Mouse (Mus musculus) ovary, postnatal 14 days (tissue): ENCODE data around the gene Ugt1a6b.
"Not testable (repeated sequence)": the region's sequence is repeated elsewhere in the genome, so short reads cannot be mapped to it uniquely, and the experiment has no call there.

Experiments used
- DNase-seq: peaks from one replicate; pipeline ENCODE4 v3.0.0; 2022; ENCODE audit warnings: low spot score

Gene Ugt1a6b

GRCm38 (mm10) chr1:88103019-88103418 is at the start of gene Ugt1a6b:
TSS of gene Ugt1a6b (plus strand) at chr1:88103252.
- DNase-seq, result not testable (repeated sequence)

DNA sequence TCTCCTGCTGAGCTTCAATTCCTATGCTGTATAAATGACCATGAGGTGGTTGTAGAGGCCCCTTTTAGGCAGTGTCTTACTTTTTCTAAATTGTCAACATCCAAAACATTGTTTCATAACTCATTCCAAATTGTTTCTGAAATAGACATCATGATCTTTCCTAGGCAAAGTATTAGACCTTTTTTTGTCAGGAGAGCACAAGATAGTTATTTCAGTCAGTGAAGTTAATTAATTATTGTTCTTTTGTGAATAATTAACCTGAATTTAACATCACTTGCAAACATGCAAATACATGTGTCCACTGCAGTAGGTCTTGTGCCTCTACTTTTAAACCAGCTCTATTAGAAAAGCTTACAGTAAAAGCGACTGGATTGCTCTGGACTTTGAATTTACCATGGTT is 48.0 kb upstream of the Ugt1a6b start, which contains the start of gene Ugt1a10:
TSS of gene Ugt1a10 (plus strand) at position 301 of the 400 bp plus-strand sequence.
- DNase-seq, result no peak

- not testable (repeated sequence) for DNase-seq
These were observed 36.5 kb upstream of the Ugt1a6b start for GRCm38 (mm10) chr1:88066472-88067102.

DNA sequence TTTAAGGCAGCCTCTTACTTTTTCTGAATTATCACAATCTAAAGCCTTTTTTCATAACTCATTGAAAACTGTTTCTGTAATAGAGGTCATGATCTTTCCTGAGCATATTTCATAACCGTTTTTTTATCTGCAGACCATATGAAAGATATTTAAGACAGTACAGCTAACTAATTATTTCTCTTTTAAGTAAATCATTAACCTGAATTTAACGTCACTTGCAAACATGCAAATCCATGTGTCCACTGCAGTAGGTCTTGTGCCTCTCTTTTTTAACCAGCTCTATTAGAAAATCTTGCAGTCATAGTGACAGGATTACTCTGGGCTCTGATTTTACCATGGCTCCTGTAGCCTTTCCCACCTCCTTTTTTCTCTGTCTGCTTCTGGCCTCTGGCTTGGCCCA is 32.6 kb upstream of the Ugt1a6b start, which contains the start of gene Ugt1a9:
TSS of gene Ugt1a9 (plus strand) at position 306 of the 400 bp plus-strand sequence.
- no peak for DNase-seq

DNA sequence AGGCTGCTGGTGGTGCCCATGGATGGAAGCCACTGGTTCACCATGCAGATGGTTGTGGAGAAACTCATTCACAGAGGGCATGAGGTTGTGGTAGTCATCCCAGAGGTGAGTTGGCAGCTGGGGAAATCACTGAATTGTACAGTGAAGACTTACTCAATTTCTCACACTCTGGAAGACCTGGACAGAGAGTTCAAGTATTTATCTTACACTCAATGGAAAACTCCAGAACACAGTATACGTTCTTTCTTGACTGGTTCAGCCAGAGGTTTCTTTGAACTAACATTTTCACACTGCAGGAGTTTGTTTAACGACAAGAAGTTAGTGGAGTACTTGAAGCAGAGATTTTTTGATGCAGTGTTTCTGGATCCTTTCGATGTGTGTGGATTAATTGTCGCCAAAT is 32.1 kb upstream of the Ugt1a6b start:
- DNase-seq, result no peak

DNA sequence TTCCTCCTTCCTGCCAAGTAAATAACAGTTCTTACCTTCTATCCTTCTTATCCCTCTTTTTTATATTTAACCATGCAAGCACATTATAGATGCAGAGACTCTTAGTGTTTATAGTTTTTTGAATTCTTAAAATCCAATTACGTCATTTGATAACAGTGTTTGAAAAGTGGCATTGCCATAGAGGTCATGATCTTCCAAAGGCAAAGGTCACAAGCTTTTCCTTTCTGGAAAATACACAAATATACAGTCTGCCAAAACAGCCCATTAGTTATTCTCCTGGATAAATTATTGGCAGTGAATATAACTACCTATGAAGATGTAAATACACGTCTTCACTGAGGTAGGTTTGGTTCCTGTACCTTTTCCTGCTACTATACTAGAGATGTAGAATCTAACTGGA is 28.6 kb upstream of the Ugt1a6b start:
- DNase-seq, result no peak

DNA sequence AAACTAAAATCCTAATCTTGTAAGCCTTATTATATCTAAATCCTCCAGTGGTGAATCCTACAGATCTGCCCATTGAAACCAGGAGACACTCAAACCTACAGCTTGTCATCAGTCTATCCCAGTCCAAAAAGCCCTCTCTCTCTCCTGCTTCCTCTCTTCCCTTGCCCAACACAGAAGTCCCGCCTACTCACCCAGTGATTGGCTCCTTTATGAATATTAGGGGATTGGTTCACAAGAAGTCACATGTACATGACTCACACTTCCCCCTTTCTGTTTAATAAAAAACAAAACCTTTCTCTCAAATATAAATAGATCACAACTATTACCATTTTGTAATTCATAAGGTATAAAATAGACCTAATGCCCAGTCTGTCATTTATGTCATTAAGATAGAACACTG is 25.9 kb upstream of the Ugt1a6b start:
- no peak for DNase-seq

DNA sequence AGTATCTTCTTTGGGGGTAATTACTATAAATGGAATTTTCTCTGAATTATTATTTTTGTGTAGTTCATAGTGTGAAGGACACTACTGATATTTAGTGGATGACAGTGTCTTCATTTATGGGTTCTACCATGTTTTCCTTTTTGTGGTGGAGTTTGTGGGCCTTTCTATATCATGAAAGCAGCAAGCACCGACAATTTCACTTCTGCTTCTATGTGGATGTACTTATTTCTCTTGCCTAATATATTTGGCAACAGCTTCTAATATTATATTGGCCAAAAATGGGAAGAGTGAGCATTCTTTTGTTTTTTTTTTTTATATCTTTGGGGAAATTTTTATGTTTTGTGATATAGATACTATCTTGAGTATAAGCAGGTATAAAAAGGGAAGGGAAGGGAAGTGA is 21.4 kb upstream of the Ugt1a6b start:
- DNase-seq, result no peak

GRCm38 (mm10) chr1:88086125-88086524 is 16.9 kb upstream of the Ugt1a6b start:
- DNase-seq, result no peak

- no peak for DNase-seq
These were observed 15.5 kb upstream of the Ugt1a6b start, which contains the start of gene Ugt1a8 for GRCm38 (mm10) chr1:88087513-88087912. TSS of gene Ugt1a8 (plus strand) at chr1:88087813.

GRCm38 (mm10) chr1:88092341-88092740 is 10.7 kb upstream of the Ugt1a6b start:
- DNase-seq, result no peak

DNA sequence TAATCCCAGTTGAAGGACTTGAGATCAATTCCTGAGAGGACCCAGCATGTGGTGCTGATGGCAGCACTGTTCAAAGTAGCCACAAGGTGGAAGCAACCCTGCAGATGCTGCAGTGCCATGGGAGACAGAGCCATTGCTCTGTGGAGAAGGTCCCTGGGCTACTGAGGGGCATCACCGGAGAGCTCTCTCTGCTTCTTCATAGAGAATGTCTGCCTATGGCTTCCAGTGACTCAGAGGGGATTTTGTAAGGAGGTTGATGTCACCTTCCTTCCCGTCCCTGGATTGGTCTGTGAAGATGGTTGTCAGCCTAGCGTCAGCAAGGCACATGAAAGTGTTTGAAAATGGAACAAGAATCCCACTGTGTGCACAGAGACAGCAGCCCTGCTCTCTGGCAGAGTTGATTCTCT is 8.8 kb upstream of the Ugt1a6b start:
- not testable (repeated sequence) for DNase-seq

GRCm38 (mm10) chr1:88094941-88095492 is 8.0 kb upstream of the Ugt1a6b start, which contains the start of gene Ugt1a7c:
TSS of gene Ugt1a7c (plus strand) at chr1:88095062.
- no peak for DNase-seq

DNA sequence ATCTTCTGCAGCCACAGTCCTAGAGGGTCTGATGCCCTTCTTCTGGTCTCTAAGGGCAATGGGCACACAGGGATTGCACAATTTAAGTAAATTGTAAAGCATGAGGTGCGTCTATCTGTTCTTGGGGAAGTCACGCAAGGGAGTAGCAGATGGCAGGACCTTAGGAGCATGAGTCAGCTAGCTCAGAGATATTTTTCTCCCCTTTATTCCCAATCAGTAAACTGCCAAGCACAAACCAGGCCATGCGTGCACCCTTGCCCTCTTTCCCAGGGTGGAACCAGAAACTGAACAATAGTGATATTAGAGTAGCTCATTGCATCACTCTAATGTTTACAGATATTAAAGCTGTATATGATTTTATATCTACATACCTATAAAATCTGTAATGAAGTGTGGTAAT is 4.5 kb upstream of the Ugt1a6b start:
- DNase-seq, result not testable (repeated sequence)

DNA sequence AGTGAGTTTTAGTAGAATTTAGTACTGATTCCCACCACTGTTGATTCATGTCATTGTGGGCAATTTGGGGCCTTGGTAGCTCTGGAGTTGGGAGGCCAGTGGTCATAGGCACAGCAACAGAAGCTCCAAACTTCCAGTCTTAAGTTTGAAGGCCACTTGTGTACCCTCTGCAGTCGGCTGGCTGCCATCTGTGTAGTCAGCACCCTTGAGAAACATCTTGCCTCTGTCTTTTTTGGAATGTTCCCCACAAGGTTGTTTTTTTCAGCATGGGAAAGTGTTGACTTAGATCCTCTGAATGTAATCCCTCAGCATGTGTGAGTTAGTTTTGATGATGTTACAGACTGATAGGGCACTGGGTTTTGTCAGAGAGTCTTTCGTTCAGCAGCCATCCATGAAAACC is 3.4 kb upstream of the Ugt1a6b start:
- not testable (repeated sequence) for DNase-seq

DNA sequence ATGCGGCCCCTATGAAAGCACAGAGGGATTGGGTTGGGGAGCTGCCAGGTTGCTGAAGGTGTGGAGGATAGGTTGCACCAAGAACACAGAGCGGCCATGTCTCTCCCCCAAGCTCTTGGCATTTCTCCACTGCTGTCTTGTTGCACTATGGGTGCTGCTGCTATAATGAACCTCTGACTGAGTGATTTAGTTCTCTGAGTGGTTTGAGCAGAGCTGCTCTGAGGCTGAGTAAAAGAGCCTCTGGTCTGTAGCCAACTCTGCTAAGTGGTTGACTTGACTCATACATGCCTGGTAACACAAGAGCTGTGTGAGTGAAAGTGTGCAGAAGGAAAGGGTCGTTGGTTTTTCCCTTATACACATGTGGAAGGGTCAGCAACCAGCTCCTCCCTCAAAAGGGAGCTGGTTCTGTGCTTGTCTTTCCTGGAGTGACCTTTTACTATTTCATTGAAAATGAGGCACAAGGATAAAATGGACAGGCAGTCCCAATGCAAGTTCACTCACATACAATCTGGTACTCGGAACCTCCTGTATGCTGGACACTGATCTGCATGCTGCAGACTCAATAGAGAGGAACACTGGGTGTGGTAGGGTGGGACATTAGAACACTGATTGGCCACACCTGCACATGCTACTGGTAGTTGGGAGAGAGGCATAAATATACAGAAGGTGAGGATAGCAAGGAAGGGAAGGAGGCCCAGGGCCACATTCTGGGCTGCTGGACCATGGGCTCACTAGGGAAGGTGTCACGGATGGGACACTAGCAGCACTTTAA is 831 bp downstream of the Ugt1a6b start:
- not testable (repeated sequence) for DNase-seq

GRCm38 (mm10) chr1:88104667-88105430 is 1.8 kb downstream of the Ugt1a6b start:
- DNase-seq, result no peak

DNA sequence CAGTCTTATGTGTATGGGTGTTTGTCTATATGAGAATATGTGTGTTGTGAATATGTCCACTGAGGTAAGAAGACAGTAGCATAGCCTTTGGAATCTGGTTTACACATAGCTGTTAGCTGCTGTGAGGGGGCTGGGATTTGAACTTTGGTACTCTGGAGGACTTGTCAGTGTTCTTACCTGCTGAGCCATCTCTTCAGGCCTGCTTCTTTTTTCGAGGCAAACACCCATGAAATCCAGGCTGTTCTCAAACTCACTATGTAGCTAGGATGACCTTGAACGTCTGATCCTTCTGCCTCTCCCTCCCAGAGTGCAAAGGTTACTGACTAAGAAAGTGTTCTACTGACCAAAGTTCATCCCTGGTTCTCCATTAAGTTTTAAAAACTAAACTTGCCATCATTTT is 2.6 kb downstream of the Ugt1a6b start:
- DNase-seq, result no peak

GRCm38 (mm10) chr1:88109027-88109557 is 6.0 kb downstream of the Ugt1a6b start:
- DNase-seq, result not testable (repeated sequence)

DNA sequence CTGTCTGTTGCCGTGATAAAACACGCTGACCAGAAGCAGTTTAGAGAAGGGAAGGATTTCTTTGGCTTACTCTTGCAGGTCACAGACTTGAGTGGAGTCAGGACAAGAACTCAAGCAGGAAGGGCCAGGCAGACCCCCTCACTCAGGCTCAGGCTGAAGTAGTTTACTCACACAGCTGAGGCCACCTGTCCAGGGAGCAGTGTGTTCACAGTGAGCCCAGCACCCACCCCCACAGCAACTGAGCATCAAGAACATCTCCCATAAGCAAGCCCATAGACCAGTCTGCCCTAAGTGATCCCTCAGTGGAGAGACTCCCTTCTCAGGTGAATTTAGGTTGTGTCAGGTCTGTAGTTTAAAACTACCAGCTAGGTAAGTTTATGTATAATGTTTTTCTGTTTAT is 6.6 kb downstream of the Ugt1a6b start:
- DNase-seq, result not testable (repeated sequence)

- not testable (repeated sequence) for DNase-seq
These were observed 9.7 kb downstream of the Ugt1a6b start for GRCm38 (mm10) chr1:88112769-88113168.

- DNase-seq, result not testable (repeated sequence)
These were observed 17.5 kb downstream of the Ugt1a6b start for GRCm38 (mm10) chr1:88120550-88120949.
